Mouse (Mus musculus) brain, embryonic 14.5 days (tissue): ENCODE data around the gene Chsy1.

Experiments used
- CTCF ChIP-seq: fragments of 200-500 bp; IDR thresholded peaks from 2 replicates; pipeline ENCODE4 v1.5.1; 2012; ENCODE audit warnings: inconsistent platforms, mild to moderate bottlenecking, moderate library complexity, borderline replicate concordance; ENCODE audit not compliant: insufficient read depth, insufficient read length; ENCODE audit errors: extremely low read depth
- POLR2A ChIP-seq: fragments of 200-500 bp; IDR thresholded peaks from 2 replicates; pipeline ENCODE4 v1.6.1; 2012; ENCODE audit warnings: mild to moderate bottlenecking, inconsistent platforms, borderline replicate concordance; ENCODE audit not compliant: poor library complexity, insufficient read depth, insufficient read length, severe bottlenecking; ENCODE audit errors: extremely low read depth

GRCm38 (mm10) chr7:66168877-66169276, 59.6 kb downstream of the Chsy1 start:
- TF ChIP-seq POLR2A (no peak), CTCF (no peak)
